Mouse (Mus musculus): ENCODE measurements around the gene Zfp746. TPM values are rescaled to one million over a fixed set of nuclear protein-coding genes. Genes with fewer than 3 reads are reported as not detected.

Gene Zfp746
- polyA plus RNA-seq, 1 experiment: 17.4 TPM

DNA sequence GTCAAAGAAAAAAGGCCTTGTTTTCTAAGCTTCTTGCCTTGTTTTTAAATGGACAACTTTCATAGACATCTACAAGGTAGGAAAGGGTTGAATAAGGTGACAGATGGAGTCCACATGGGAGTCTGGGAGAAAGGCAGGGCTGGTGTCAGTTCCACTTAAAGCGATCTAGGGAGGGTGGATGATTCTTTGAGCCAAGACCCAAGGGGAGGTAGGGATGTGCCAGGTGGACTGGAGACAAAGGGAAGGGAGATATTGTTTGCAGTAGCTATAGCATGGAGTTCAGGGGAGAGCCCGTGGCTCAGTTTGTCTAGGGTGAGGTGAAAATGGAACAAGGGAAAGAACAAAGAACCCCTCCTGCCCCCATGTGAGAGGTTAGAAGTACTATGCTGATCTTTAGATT, 26.0 kb downstream of the Zfp746 start:
- Histone ChIP-seq H3K27me3 (ENCODE audit: control insufficient read depth, insufficient read depth, low read length) (no peaks in the 10 kb centered on the region), H3K36me3 (ENCODE audit: control insufficient read depth, insufficient read depth, low read length) (no peaks in the 10 kb centered on the region; the same call in 1 of the 2 replicates), H3K4me3 (ENCODE audit: control insufficient read depth, low read depth, low read length) (no peak overlapping the region), H3K27ac (ENCODE audit: control insufficient read depth, insufficient read depth, low read depth, low read length) (no peak overlapping the region), H3K4me1 (ENCODE audit: control insufficient read depth, insufficient read depth, low read length) (no peaks in the 10 kb centered on the region; the same call in 1 of the 2 replicates)
- TF ChIP-seq POLR2A (IDR thresholded peaks at IDR 0.05; ENCODE audit: control insufficient read depth, low read depth, low read length) (no peak), CTCF (IDR thresholded peaks at IDR 0.05; ENCODE audit: control insufficient read depth, insufficient read depth, insufficient replicate concordance, low read depth, low read length) (no peak)

DNA sequence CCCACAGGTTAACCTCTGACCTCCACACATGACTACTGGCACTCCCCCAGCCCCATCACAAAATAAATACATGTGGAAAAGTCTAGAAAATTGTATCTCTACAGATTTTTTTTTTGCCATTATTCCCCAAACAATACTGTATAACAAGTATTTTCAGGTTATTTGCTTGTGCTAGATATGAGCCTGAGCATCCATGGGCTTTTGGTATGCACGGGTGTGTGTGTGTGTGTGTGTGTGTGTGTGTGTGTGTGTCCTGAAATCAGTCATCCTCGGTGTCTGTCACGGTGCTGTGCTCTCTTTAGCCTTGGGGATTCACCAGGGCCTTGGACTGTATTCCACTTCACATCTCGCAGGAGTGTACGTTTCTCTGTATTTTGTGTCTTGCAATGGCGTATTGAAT, 34.3 kb downstream of the Zfp746 start:
- no peaks in the 10 kb centered on the region for H3K36me3 ChIP-seq (ENCODE audit: control insufficient read depth, insufficient read depth, low read length)
- no peak overlapping the region for H3K4me3 ChIP-seq (ENCODE audit: control insufficient read depth, low read depth, low read length)

DNA sequence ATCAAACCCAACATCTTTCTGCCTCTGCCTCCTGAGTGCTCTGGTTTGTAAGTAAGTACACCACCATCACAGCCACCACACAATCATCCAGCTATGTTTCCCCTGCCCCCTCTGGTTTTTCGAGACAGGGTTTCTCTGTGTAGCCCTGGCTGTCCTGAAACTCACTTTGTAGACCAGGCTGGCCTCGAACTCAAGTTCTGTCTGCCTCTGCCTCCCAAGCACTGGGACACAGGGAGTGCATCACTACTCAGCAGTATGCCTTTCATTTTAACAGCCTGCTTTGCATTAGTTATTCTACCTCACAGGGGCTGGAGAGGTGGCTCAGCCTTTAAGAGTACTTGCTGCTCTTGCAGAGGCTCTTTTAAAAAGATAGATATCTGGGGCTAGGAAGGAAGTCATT, 34.7 kb downstream of the Zfp746 start:
- Histone ChIP-seq H3K36me3 (ENCODE audit: control insufficient read depth, insufficient read depth, low read length) (no peaks in the 10 kb centered on the region), H3K4me3 (ENCODE audit: control insufficient read depth, low read depth, low read length) (no peak overlapping the region), H3K4me1 (ENCODE audit: control insufficient read depth, insufficient read depth, low read length) (peaks cover 7% of the 10 kb centered on the region), H3K27me3 (ENCODE audit: control insufficient read depth, insufficient read depth, low read length) (no peaks in the 10 kb centered on the region), H3K27ac (ENCODE audit: control insufficient read depth, insufficient read depth, low read depth, low read length) (no peak overlapping the region)
- no peak for TF ChIP-seq POLR2A (IDR thresholded peaks at IDR 0.05; ENCODE audit: control insufficient read depth, low read depth, low read length)
- no peak for TF ChIP-seq CTCF (IDR thresholded peaks at IDR 0.05; ENCODE audit: control insufficient read depth, insufficient read depth, insufficient replicate concordance, low read depth, low read length)

More for the DNA sequence above, 34.3 kb downstream of the Zfp746 start:
- peaks cover 7% of the 10 kb centered on the region for H3K4me1 ChIP-seq (ENCODE audit: control insufficient read depth, insufficient read depth, low read length)
- TF ChIP-seq CTCF (IDR thresholded peaks at IDR 0.05; ENCODE audit: control insufficient read depth, insufficient read depth, insufficient replicate concordance, low read depth, low read length) (no peak), POLR2A (IDR thresholded peaks at IDR 0.05; ENCODE audit: control insufficient read depth, low read depth, low read length) (no peak)
- no peaks in the 10 kb centered on the region for H3K27me3 ChIP-seq (ENCODE audit: control insufficient read depth, insufficient read depth, low read length)
- no peak overlapping the region for H3K27ac ChIP-seq (ENCODE audit: control insufficient read depth, insufficient read depth, low read depth, low read length)

- Histone ChIP-seq H3K36me3 (ENCODE audit: control insufficient read depth, insufficient read depth, low read length) (no peaks in the 10 kb centered on the region), H3K27ac (ENCODE audit: control insufficient read depth, insufficient read depth, low read depth, low read length) (no peak overlapping the region)
Observed at GRCm38 (mm10) chr6:48049273-48050065, 36.9 kb downstream of the Zfp746 start.

GRCm38 (mm10) chr6:48048426-48049272, 37.7 kb downstream of the Zfp746 start, which contains the start of gene Zfp777:
TSS of gene Zfp777 (minus strand) at chr6:48048911.
- H3K4me3 ChIP-seq (ENCODE audit: control insufficient read depth, low read depth, low read length): peak within 1 kb of the TSS; percentile 94
- H3K36me3 ChIP-seq (ENCODE audit: control insufficient read depth, insufficient read depth, low read length): no peaks in the 10 kb centered on the region; the same call in 1 of the 2 replicates
- H3K27ac ChIP-seq (ENCODE audit: control insufficient read depth, insufficient read depth, low read depth, low read length): peak within 1 kb of the TSS; percentile 82
- H3K27me3 ChIP-seq (ENCODE audit: control insufficient read depth, insufficient read depth, low read length): no peaks in the 10 kb centered on the region
- TF ChIP-seq CTCF (IDR thresholded peaks at IDR 0.05; ENCODE audit: control insufficient read depth, insufficient read depth, insufficient replicate concordance, low read depth, low read length) (0 out of 2 replicates have a peak, but pooled peaks have one; percentile 20), POLR2A (IDR thresholded peaks at IDR 0.05; ENCODE audit: control insufficient read depth, low read depth, low read length) (peak; percentile 45; the same call in 1 of the 2 replicates)
- H3K4me1 ChIP-seq (ENCODE audit: control insufficient read depth, insufficient read depth, low read length): peaks cover 7% of the 10 kb centered on the region

More at GRCm38 (mm10) chr6:48049273-48050065, 36.9 kb downstream of the Zfp746 start:
- peaks cover 7% of the 10 kb centered on the region for H3K4me1 ChIP-seq (ENCODE audit: control insufficient read depth, insufficient read depth, low read length)
- H3K4me3 ChIP-seq (ENCODE audit: control insufficient read depth, low read depth, low read length): peak overlapping the region; percentile 94
- no peak for TF ChIP-seq POLR2A (IDR thresholded peaks at IDR 0.05; ENCODE audit: control insufficient read depth, low read depth, low read length)
- no peak for TF ChIP-seq CTCF (IDR thresholded peaks at IDR 0.05; ENCODE audit: control insufficient read depth, insufficient read depth, insufficient replicate concordance, low read depth, low read length)
- H3K27me3 ChIP-seq (ENCODE audit: control insufficient read depth, insufficient read depth, low read length): no peaks in the 10 kb centered on the region

DNA sequence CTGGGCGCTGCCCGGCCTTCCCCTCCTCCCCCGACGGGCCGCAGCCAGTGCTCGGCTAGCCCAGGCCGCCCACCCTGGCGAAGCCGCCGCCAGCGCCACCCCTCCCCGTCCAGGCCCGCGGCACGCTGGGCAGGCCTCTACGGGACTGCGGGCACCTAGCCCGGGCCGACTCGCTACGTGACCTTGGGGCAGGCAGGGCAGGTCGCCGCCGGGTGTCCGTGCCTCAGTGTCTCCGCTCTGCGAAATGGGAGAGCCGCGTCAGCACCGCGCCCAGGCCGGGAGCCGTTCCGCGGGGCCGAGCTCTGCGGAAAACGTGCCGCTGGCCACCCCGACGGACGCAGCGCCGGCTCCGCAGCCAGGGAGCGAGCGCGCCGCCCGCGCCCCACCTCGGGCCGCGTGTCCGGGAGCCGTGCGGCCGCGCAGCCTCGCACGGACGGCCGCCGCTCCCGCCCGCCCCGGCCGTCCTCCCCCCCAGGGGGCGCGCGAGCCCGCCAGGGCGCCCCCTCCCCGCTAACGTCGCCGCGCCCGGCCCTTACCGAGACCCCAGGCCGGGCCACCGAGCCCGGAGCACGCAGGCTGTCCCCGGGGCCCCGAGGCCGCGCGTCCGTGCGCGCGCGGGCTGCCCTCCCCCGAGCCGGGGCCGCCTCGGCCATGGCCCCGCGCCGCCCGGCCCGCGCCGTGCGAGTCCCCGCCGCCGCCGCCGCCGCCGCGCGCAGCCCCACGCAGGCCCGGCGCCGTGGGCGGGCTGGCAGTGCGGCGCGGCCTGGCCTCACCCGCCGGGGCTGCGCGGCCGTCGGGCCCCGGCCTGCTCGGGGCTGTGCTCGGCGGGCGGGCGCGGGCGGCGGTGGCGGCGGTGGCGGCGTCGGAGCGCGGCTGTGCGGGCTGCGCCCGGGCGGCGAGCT, 38.7 kb downstream of the Zfp746 start:
- H3K4me1 ChIP-seq (ENCODE audit: control insufficient read depth, insufficient read depth, low read length): peaks cover 7% of the 10 kb centered on the region
- H3K27ac ChIP-seq (ENCODE audit: control insufficient read depth, insufficient read depth, low read depth, low read length): peak overlapping the region; percentile 82
- H3K4me3 ChIP-seq (ENCODE audit: control insufficient read depth, low read depth, low read length): peak overlapping the region; percentile 94
- H3K27me3 ChIP-seq (ENCODE audit: control insufficient read depth, insufficient read depth, low read length): no peaks in the 10 kb centered on the region
- TF ChIP-seq POLR2A (IDR thresholded peaks at IDR 0.05; ENCODE audit: control insufficient read depth, low read depth, low read length) (no peak; the same call in 1 of the 2 replicates), CTCF (IDR thresholded peaks at IDR 0.05; ENCODE audit: control insufficient read depth, insufficient read depth, insufficient replicate concordance, low read depth, low read length) (no peak)
- H3K36me3 ChIP-seq (ENCODE audit: control insufficient read depth, insufficient read depth, low read length): no peaks in the 10 kb centered on the region; the same call in 1 of the 2 replicates
